Mouse (Mus musculus): ENCODE data around the gene Shank2.

- no peak for TF ChIP-seq ZC3H11A (IDR thresholded peaks at IDR 0.05; ENCODE audit: low read depth, low read length)
- no peak for TF ChIP-seq CTCF (IDR thresholded peaks at IDR 0.05 in 2 of 3, conservative IDR thresholded peaks at IDR 0.05 in 1 of 3; ENCODE audit: control insufficient read depth in 1 of 3, insufficient read depth in 1 of 3, low read depth in 2 of 3, low read length in 3 of 3, poor library complexity in 1 of 3, severe bottlenecking in 1 of 3)
Observed at GRCm38 (mm10) chr7:144153124-144153523, 151.4 kb downstream of the Shank2 start.
